Mouse (Mus musculus): ENCODE data around the gene Golm1.
"Not testable (repeated sequence)": the region's sequence is repeated elsewhere in the genome, so short reads cannot be mapped to it uniquely, and the experiment has no call there.

Gene Golm1

GRCm38 (mm10) chr13:59592630-59593029 is 83.0 kb downstream of the Golm1 start:
- no peak for DNase-seq (ENCODE audit: low read depth in 2 of 2, low spot score in 2 of 2)

GRCm38 (mm10) chr13:59592058-59592457 is 83.6 kb downstream of the Golm1 start:
- not testable (repeated sequence) for DNase-seq (ENCODE audit: low read depth in 2 of 2, low spot score in 2 of 2)

- no peak for DNase-seq (ENCODE audit: low read depth in 2 of 2, low spot score in 2 of 2)
Observed at GRCm38 (mm10) chr13:59590691-59591090, 84.9 kb downstream of the Golm1 start.

DNA sequence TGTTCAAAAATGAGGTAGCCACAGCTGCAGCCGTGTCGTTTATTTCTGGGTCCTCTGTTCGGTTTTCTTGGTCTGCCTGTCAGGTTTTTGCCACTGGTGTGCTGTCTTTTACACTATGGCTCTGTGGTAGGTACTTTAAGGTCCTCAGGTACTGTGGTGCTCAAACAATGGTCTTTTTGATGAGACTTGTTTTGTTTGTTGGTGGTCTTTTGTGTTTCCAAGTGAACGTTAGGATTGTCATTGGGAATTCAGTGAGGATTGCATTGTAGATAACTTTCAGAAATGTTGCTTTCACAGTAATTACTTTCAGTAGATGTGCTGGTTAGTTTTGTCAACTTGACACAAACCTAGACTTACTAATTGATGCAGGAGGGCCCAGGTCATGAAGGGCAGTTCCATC is 85.9 kb downstream of the Golm1 start:
- no peak for DNase-seq (ENCODE audit: low read depth in 2 of 2, low spot score in 2 of 2)

DNA sequence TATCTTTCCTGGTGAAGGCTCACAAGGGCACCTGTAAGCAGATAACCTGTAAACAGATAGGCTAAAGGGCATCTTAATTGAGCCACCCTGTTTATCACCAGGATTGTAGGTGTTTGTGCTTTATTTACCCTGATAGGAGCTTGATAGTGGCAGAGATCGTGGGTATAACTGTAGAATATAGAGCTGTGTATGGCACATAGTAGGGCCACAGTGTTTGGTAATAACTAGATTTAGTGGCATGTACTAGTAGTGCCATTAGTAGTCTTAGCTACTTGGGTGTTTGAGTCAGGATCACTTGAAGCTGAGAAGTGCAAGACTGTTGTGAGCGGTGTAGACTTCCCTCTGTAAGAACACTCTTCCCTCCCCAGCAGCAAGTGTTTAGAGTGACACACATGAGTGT is 88.4 kb downstream of the Golm1 start:
- DNase-seq (ENCODE audit: low read depth in 2 of 2, low spot score in 2 of 2), result no peak

DNA sequence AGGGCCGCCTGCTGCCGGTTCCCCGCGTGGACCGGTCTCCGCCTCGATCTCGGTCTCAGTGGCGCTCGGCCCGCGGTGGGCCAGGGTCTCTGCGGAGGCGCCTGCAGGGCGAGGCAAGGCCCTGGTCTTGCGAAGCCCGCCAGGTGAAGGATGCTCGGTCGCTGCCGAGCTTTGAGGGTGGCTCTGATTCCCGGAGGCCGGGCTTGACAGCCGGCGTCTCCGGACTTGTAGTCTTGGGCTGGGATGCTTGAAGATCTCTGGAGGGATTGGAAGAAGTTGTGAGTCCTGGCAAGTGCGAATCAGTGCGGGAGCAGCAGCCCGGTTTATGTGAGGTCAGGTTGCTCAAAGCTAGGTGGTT is 90.0 kb downstream of the Golm1 start:
- DNase-seq (ENCODE audit: low read depth in 2 of 2, low spot score in 2 of 2), result peak; percentile 19 to 20

GRCm38 (mm10) chr13:59584947-59585647 is 90.5 kb downstream of the Golm1 start, which contains the start of the genes Agtpbp1 and Naa35:
TSS of gene Agtpbp1 (minus strand) at chr13:59585227.
TSS of gene Naa35 (plus strand) at chr13:59585259.
- peak; percentile 99 for DNase-seq (ENCODE audit: low read depth in 2 of 2, low spot score in 2 of 2)
